Comparison of ENCODE assay signal across 27 mouse cellular contexts in the genomic region with DNA sequence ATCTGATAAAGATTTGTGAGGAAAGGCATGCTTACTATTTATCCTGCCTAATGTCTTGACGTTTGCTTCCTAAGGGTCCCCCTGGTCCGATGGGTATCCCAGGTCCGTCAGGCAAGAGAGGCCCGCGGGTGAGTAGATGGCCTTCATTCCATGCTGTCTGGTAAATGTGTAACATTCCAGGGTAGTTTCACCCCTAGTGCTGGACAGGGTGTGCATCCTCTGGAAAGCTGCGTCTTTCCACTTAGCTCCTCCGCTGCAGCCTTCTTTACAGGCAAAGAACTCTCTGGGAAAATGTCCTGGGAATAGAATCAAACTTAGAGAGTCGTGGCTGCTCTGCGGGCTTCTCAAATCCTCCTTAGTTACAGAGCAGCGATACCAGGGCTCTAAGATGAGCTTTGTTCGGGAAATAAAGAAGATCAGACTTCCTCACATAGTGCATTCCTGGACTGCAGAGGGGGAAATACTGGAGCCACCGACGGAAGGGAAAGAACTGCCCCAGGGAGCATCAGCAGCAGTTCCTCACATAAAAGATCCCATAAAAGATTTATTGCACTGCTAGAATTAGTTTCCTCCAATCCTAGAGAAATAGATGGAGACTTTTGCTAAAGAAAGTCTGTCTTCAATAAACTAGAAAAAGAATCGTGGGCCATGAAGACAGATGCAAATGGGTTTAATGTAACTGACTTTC. TPM values are rescaled to one million over a fixed set of nuclear protein-coding genes. Genes with fewer than 3 reads are reported as not detected.
DNase-seq lines count a peak whose midpoint lies in the region; ATAC-seq lines count a peak whose summit lies in the region.
"Had no signal": no experiment of that assay in that cellular context is flagged by ENCODE, and none has a peak within 500 bp of the region (broad histone marks: within the 10 kb centered on the region; RNA-seq: fewer than 3 reads in every experiment).

No protein-coding gene starts in this region.

- peak overlapping the region; percentile 14; the same call in 1 of the 2 replicates for H3K4me2 ChIP-seq in kidney, embryonic 15.5 days
- H3K4me2 ChIP-seq in midbrain, embryonic 13.5 days (replicated peaks) = no peak overlapping the region
- H3K4me2 ChIP-seq in midbrain, embryonic 11.5 days = no peak overlapping the region
- H3K4me2 ChIP-seq: embryonic facial prominence, embryonic 12.5 days; forebrain, embryonic 12.5 days; heart, embryonic 15.5 days; hindbrain, embryonic 14.5 days; lung, embryonic 14.5 days; stomach, embryonic 15.5 days had no signal

- no peaks in the 10 kb centered on the region for H3K36me3 ChIP-seq in kidney, embryonic 15.5 days
- no peaks in the 10 kb centered on the region for H3K36me3 ChIP-seq in midbrain, embryonic 13.5 days
- no peaks in the 10 kb centered on the region for H3K36me3 ChIP-seq in midbrain, embryonic 11.5 days (ENCODE audit: control insufficient read depth, insufficient read depth, low read length)
- H3K36me3 ChIP-seq in limb, embryonic 10.5 days = no peaks in the 10 kb centered on the region
- H3K36me3 ChIP-seq: embryonic facial prominence, embryonic 12.5 days; forebrain, embryonic 12.5 days; heart, embryonic 15.5 days; stomach, embryonic 15.5 days had no signal

- DNase-seq in kidney, adult 8-10 months = no peak
- no peak for DNase-seq in midbrain, embryonic 11.5 days (ENCODE audit: low spot score, missing footprints)
- no peak for DNase-seq in limb, embryonic 10.5 days (ENCODE audit: low spot score)
- no peak for DNase-seq in thymus, postnatal 36 days
- DNase-seq in right cerebral cortex, postnatal 36 days (ENCODE audit: low spot score in 2 of 2) = no peak
- DNase-seq: adrenal gland, postnatal 36 days; cerebellum, adult 11 months; cerebellum, postnatal 10 days; gastrocnemius, adult 2 months; heart, postnatal 4 days; left cerebral cortex, postnatal 4 days; lung, embryonic 14.5 days; right cerebral cortex, adult 18-20 months; thymus, adult 2 months had no signal

- no peak overlapping the region for H3K4me3 ChIP-seq in kidney, embryonic 15.5 days (replicated peaks)
- H3K4me3 ChIP-seq in midbrain, embryonic 13.5 days (replicated peaks) = no peak overlapping the region
- no peak overlapping the region for H3K4me3 ChIP-seq in midbrain, embryonic 11.5 days (ENCODE audit: low read depth, low read length)
- no peak overlapping the region for H3K4me3 ChIP-seq in limb, embryonic 10.5 days
- H3K4me3 ChIP-seq: embryonic facial prominence, embryonic 12.5 days; erythroblast, embryonic 14.5 days; forebrain, embryonic 12.5 days; gastrocnemius, adult 2 months; heart, embryonic 15.5 days; myocyte; stomach, embryonic 15.5 days had no signal

- no peak overlapping the region for H3K27ac ChIP-seq in kidney, embryonic 15.5 days
- no peak overlapping the region for H3K27ac ChIP-seq in midbrain, embryonic 13.5 days
- H3K27ac ChIP-seq in midbrain, embryonic 11.5 days (ENCODE audit: low read depth, low read length) = no peak overlapping the region
- peak overlapping the region; percentile 61 for H3K27ac ChIP-seq in limb, embryonic 10.5 days
- H3K27ac ChIP-seq: embryonic facial prominence, embryonic 12.5 days; forebrain, embryonic 12.5 days; gastrocnemius, adult 2 months; heart, embryonic 15.5 days; hindbrain, embryonic 14.5 days; liver, embryonic 14.5 days; stomach, embryonic 15.5 days had no signal

- no peaks in the 10 kb centered on the region for H3K27me3 ChIP-seq in kidney, embryonic 15.5 days
- H3K27me3 ChIP-seq in midbrain, embryonic 13.5 days = no peaks in the 10 kb centered on the region
- H3K27me3 ChIP-seq in midbrain, embryonic 11.5 days (ENCODE audit: control insufficient read depth, insufficient read depth, low read length) = no peaks in the 10 kb centered on the region
- H3K27me3 ChIP-seq in limb, embryonic 10.5 days (ENCODE audit: low read depth, poor library complexity, severe bottlenecking) = no peaks in the 10 kb centered on the region
- H3K27me3 ChIP-seq: embryonic facial prominence, embryonic 12.5 days; forebrain, embryonic 12.5 days; heart, embryonic 15.5 days; stomach, embryonic 15.5 days had no signal

- H3K4me1 ChIP-seq in kidney, embryonic 15.5 days = no peaks in the 10 kb centered on the region
- H3K4me1 ChIP-seq in midbrain, embryonic 13.5 days (replicated peaks) = 0 out of 2 replicates have a peak, but pooled peaks cover 4% of the 10 kb centered on the region
- H3K4me1 ChIP-seq in midbrain, embryonic 11.5 days (ENCODE audit: control insufficient read depth, insufficient read depth, low read length) = no peaks in the 10 kb centered on the region
- H3K4me1 ChIP-seq in limb, embryonic 10.5 days = peaks cover 15% of the 10 kb centered on the region
- H3K4me1 ChIP-seq: forebrain, embryonic 12.5 days; heart, embryonic 15.5 days; stomach, embryonic 15.5 days had no signal

- 45% methylated on average over 14 of the region's 14 CpGs for WGBS in kidney, embryonic 15.5 days
- WGBS in midbrain, embryonic 13.5 days = 56% methylated on average over 14 of the region's 14 CpGs
- WGBS in midbrain, embryonic 11.5 days = 63% methylated on average over 14 of the region's 14 CpGs
- WGBS in limb, embryonic 10.5 days = 76% methylated on average over 14 of the region's 14 CpGs

- no peaks in the 10 kb centered on the region for H3K9me3 ChIP-seq in kidney, embryonic 15.5 days (replicated peaks)
- no peaks in the 10 kb centered on the region for H3K9me3 ChIP-seq in midbrain, embryonic 13.5 days
- no peaks in the 10 kb centered on the region for H3K9me3 ChIP-seq in midbrain, embryonic 11.5 days (ENCODE audit: control insufficient read depth, low read length)
- H3K9me3 ChIP-seq in limb, embryonic 10.5 days (replicated peaks) = no peaks in the 10 kb centered on the region
- H3K9me3 ChIP-seq: embryonic facial prominence, embryonic 12.5 days; forebrain, embryonic 12.5 days; heart, embryonic 15.5 days; stomach, embryonic 15.5 days had no signal

- no peak overlapping the region for H3K9ac ChIP-seq in kidney, embryonic 15.5 days
- 0 out of 2 replicates have a peak overlapping the region, but pooled peaks have one; percentile 16 for H3K9ac ChIP-seq in midbrain, embryonic 13.5 days (replicated peaks)
- no peak overlapping the region for H3K9ac ChIP-seq in midbrain, embryonic 11.5 days (ENCODE audit: low read length)
- H3K9ac ChIP-seq: embryonic facial prominence, embryonic 12.5 days; forebrain, embryonic 12.5 days; heart, embryonic 15.5 days; hindbrain, embryonic 14.5 days; liver, embryonic 14.5 days; lung, embryonic 14.5 days; stomach, embryonic 15.5 days had no signal

- ATAC-seq in kidney, embryonic 15.5 days (replicated peaks; ENCODE audit: low FRiP score) = peak; percentile 58; the same call in 1 of the 2 replicates
- no peak for ATAC-seq in midbrain, embryonic 13.5 days
- no peak for ATAC-seq in midbrain, embryonic 11.5 days (ENCODE audit: low FRiP score)
- ATAC-seq: inflammation-experienced regulatory T-cells, adult 6 months; midbrain, embryonic 16.5 days; Patski had no signal

RNA-seq across cellular contexts. Expression of a gene that starts 28.5 kb away (rescaled TPM):
- 2.8 and 3.1 TPM in 2 replicates for polyA plus RNA-seq in kidney, embryonic 15.5 days (2015; fragmentation: Nextera tagmentation; extraction: Ambion mirVana)
- 0.26 and 0.53 TPM in 2 replicates for polyA plus RNA-seq in midbrain, embryonic 13.5 days (2015; fragmentation: Nextera tagmentation; extraction: Ambion mirVana)
- 0.38 and 0.44 TPM in 2 replicates for polyA plus RNA-seq in midbrain, embryonic 11.5 days (2014; fragmentation: Nextera tagmentation; extraction: Ambion mirVana)
- 0.73 and 1.0 TPM in 2 replicates for polyA plus RNA-seq in limb, embryonic 10.5 days (2016; fragmentation: Nextera tagmentation; extraction: Ambion mirVana)
- polyA plus RNA-seq: erythroblast, embryonic 14.5 days had no signal
